ENCODE assay signal across 20 mouse cellular contexts in the genomic region with DNA sequence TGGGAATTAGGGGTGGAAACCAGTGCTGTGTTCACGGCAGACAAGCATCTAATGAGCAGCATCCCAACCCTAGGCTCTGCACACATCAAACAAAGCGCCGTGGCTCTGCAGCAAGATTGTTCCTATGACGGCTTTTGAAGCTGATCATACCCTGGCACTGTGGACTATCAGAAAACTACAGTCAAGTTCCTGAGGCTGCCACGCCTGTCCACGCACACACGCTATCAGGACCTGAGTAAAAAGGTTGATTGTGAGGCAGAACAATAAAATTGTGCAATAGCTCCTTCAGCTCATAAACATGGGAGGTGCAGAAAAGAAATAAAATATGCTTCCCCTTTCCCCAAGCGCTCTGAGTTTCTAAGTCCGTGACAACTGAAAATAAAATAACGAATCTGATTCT. TPM values are rescaled to one million over a fixed set of nuclear protein-coding genes. Genes with fewer than 3 reads are reported as not detected.
DNase-seq lines count a peak whose midpoint lies in the region; ATAC-seq and TF ChIP-seq lines count a peak whose summit lies in the region.
"Had no signal": no experiment of that assay in that cellular context is flagged by ENCODE, and none has a peak within 500 bp of the region (broad histone marks: within the 10 kb centered on the region; RNA-seq: fewer than 3 reads in every experiment).

No protein-coding gene starts in this region.

- WGBS in liver, embryonic 13.5 days (ENCODE audit: insufficient replicate concordance) = 38% methylated on average over 10 of the region's 10 CpGs
- WGBS in forebrain, embryonic 16.5 days = 83% methylated on average over 10 of the region's 10 CpGs

- no peak overlapping the region for H3K4me3 ChIP-seq in C2C12 (ENCODE audit: insufficient read depth, poor library complexity, severe bottlenecking)
- H3K4me3 ChIP-seq in liver, embryonic 13.5 days (replicated peaks) = no peak overlapping the region
- no peak overlapping the region for H3K4me3 ChIP-seq in forebrain, embryonic 16.5 days (replicated peaks; ENCODE audit: low read length)
- H3K4me3 ChIP-seq: forebrain, embryonic 12.5 days; heart, embryonic 12.5 days had no signal

- H3K4me1 ChIP-seq in liver, embryonic 13.5 days (replicated peaks) = peaks cover 57% of the 10 kb centered on the region
- H3K4me1 ChIP-seq in forebrain, embryonic 16.5 days (replicated peaks; ENCODE audit: control insufficient read depth, insufficient read depth, low read length) = no peaks in the 10 kb centered on the region

- TF ChIP-seq CTCF in C2C12 (IDR thresholded peaks at IDR 0.05; ENCODE audit: control insufficient read depth, insufficient read depth, insufficient read length) = no peak

- no peaks in the 10 kb centered on the region for H3K27me3 ChIP-seq in C2C12 (ENCODE audit: control insufficient read depth, insufficient read depth, insufficient read length)
- no peaks in the 10 kb centered on the region for H3K27me3 ChIP-seq in liver, embryonic 13.5 days
- H3K27me3 ChIP-seq in forebrain, embryonic 16.5 days (replicated peaks; ENCODE audit: control insufficient read depth, insufficient read depth, low read length) = no peaks in the 10 kb centered on the region
- H3K27me3 ChIP-seq: forebrain, embryonic 12.5 days; heart, embryonic 12.5 days had no signal

- H3K9ac ChIP-seq in liver, embryonic 13.5 days = no peak overlapping the region
- no peak overlapping the region for H3K9ac ChIP-seq in forebrain, embryonic 16.5 days (replicated peaks; ENCODE audit: low read depth, low read length)
- H3K9ac ChIP-seq: forebrain, embryonic 12.5 days; heart, embryonic 12.5 days had no signal

- no peak for DNase-seq in liver, embryonic 13.5 days
- DNase-seq in gastrocnemius, postnatal 14 days = no peak
- DNase-seq: adrenal gland, postnatal 36 days; B cell, adult 2 months; cerebellum, adult 9-11 months; heart, postnatal 36 days; kidney, postnatal 10 days; layer of hippocampus, adult 9-11 months; thymus, adult 18-20 months had no signal

- no peak overlapping the region for H3K27ac ChIP-seq in liver, embryonic 13.5 days
- no peak overlapping the region for H3K27ac ChIP-seq in forebrain, embryonic 16.5 days (ENCODE audit: low read length)
- H3K27ac ChIP-seq: forebrain, embryonic 12.5 days had no signal

- H3ac ChIP-seq in C2C12 (ENCODE audit: control insufficient read depth, insufficient read length, low read depth) = no peak overlapping the region

- ATAC-seq in common myeloid progenitor, adult 5-6 weeks (replicated peaks; ENCODE audit: low read depth, poor library complexity, severe bottlenecking) = peak; percentile 17; the same call in 1 of the 2 replicates
- ATAC-seq in liver, embryonic 13.5 days (ENCODE audit: low read depth) = peak; percentile 54
- ATAC-seq in megakaryocyte-erythroid progenitor cell, adult 5-6 weeks (replicated peaks; ENCODE audit: low FRiP score, low TSS enrichment, poor library complexity, severe bottlenecking) = peak; percentile 72
- no peak for ATAC-seq in forebrain, embryonic 16.5 days
- no peak for ATAC-seq in frontal cortex, adult (ENCODE audit: low TSS enrichment)
- ATAC-seq: inflammation-experienced regulatory T-cells, adult 6 months; lung, postnatal 0 days had no signal

- no peak overlapping the region; the same call in 1 of the 2 replicates for H3K4me2 ChIP-seq in liver, embryonic 13.5 days
- H3K4me2 ChIP-seq in forebrain, embryonic 16.5 days (ENCODE audit: low read length) = no peak overlapping the region
- H3K4me2 ChIP-seq: forebrain, embryonic 12.5 days; heart, embryonic 12.5 days; midbrain, embryonic 11.5 days had no signal

- H3K79me2 ChIP-seq in C2C12 (ENCODE audit: control insufficient read depth, insufficient read depth) = peaks cover 17% of the 10 kb centered on the region

- intact Hi-C loops in gastrocnemius, postnatal 14 days (cut with DNase I; ENCODE audit: low total_unique reads) = no loop called here

- H3K36me3 ChIP-seq in C2C12 (ENCODE audit: control insufficient read depth, insufficient read depth) = no peaks in the 10 kb centered on the region
- H3K36me3 ChIP-seq in liver, embryonic 13.5 days = peaks cover 2% of the 10 kb centered on the region; the same call in 1 of the 2 replicates
- H3K36me3 ChIP-seq in forebrain, embryonic 16.5 days (ENCODE audit: control insufficient read depth, insufficient read depth) = no peaks in the 10 kb centered on the region
- H3K36me3 ChIP-seq: forebrain, embryonic 12.5 days; heart, embryonic 12.5 days had no signal

- no peaks in the 10 kb centered on the region for H3K9me3 ChIP-seq in liver, embryonic 13.5 days (replicated peaks)
- H3K9me3 ChIP-seq in forebrain, embryonic 16.5 days (ENCODE audit: control insufficient read depth, low read length) = no peaks in the 10 kb centered on the region
- H3K9me3 ChIP-seq: forebrain, embryonic 12.5 days; heart, embryonic 12.5 days had no signal

- peaks cover 3% of the 10 kb centered on the region for H3K79me3 ChIP-seq in C2C12 (ENCODE audit: low read depth)

TF ChIP-seq in C2C12, 6 proteins besides CTCF, POLR2A, EP300 and RAD21:
- TF ChIP-seq CEBPB (IDR thresholded peaks at IDR 0.05; ENCODE audit: low read depth) = peak; percentile 9
- no peak for TF ChIP-seq MAX (IDR thresholded peaks at IDR 0.05)
TF ChIP-seq in C2C12: peak in this region for 1.

RNA-seq across cellular contexts. Expression of a gene that starts 6.4 kb away (rescaled TPM):
- polyA plus RNA-seq in C2C12 (2012; fragmentation: generic; extraction: Trizol) = 25.2 TPM
- total RNA-seq in common myeloid progenitor, adult 5-6 weeks (2017) = 6.9 and 8.3 TPM in 2 replicates
- polyA plus RNA-seq in liver, embryonic 13.5 days (2015; fragmentation: Nextera tagmentation; extraction: Ambion mirVana) = 11.9 and 12.0 TPM in 2 replicates
- 5.5 and 6.2 TPM in 2 replicates for total RNA-seq in megakaryocyte-erythroid progenitor cell, adult 5-6 weeks (2014; fragmentation: Nextera tagmentation)
- total RNA-seq in megakaryocyte-erythroid progenitor cell, adult 5-6 weeks (2017) = 4.6 and 5.3 TPM in 2 replicates
- polyA plus RNA-seq in forebrain, embryonic 16.5 days (2015; fragmentation: Nextera tagmentation; extraction: Ambion mirVana) = 23.9 and 25.5 TPM in 2 replicates
- total RNA-seq in gastrocnemius, postnatal 14 days (2021) = 10 to 100 TPM; 47.8 to 62.8 TPM

RNA-seq across cellular contexts. Expression of a gene that starts 15.0 kb away (rescaled TPM):
- polyA plus RNA-seq in C2C12 (2012; fragmentation: generic; extraction: Trizol) = 45.0 TPM
- total RNA-seq in common myeloid progenitor, adult 5-6 weeks (2017) = 104 and 124 TPM in 2 replicates
- polyA plus RNA-seq in liver, embryonic 13.5 days (2015; fragmentation: Nextera tagmentation; extraction: Ambion mirVana) = 40.8 and 50.9 TPM in 2 replicates
- total RNA-seq in megakaryocyte-erythroid progenitor cell, adult 5-6 weeks (2014; fragmentation: Nextera tagmentation) = 92.6 and 106 TPM in 2 replicates
- 156 and 197 TPM in 2 replicates for total RNA-seq in megakaryocyte-erythroid progenitor cell, adult 5-6 weeks (2017)
- 123 and 124 TPM in 2 replicates for polyA plus RNA-seq in forebrain, embryonic 16.5 days (2015; fragmentation: Nextera tagmentation; extraction: Ambion mirVana)
- total RNA-seq in gastrocnemius, postnatal 14 days (2021) = 10 to 100 TPM; 14.0 to 15.4 TPM

RNA-seq across cellular contexts. Expression of a gene that starts 30.1 kb away (rescaled TPM):
- 9.6 TPM for polyA plus RNA-seq in C2C12 (2012; fragmentation: generic; extraction: Trizol)
- not detected in 2 replicates for total RNA-seq in common myeloid progenitor, adult 5-6 weeks (2017)
- polyA plus RNA-seq in liver, embryonic 13.5 days (2015; fragmentation: Nextera tagmentation; extraction: Ambion mirVana) = 15.9 and 21.7 TPM in 2 replicates
- total RNA-seq in megakaryocyte-erythroid progenitor cell, adult 5-6 weeks (2014; fragmentation: Nextera tagmentation) = 6.3 and 10.4 TPM in 2 replicates
- 1.0 and 4.5 TPM in 2 replicates for total RNA-seq in megakaryocyte-erythroid progenitor cell, adult 5-6 weeks (2017)
- polyA plus RNA-seq in forebrain, embryonic 16.5 days (2015; fragmentation: Nextera tagmentation; extraction: Ambion mirVana) = 40.9 and 69.2 TPM in 2 replicates
- 1 to 10 TPM; 2.2 to 5.1 TPM for total RNA-seq in gastrocnemius, postnatal 14 days (2021)
- total RNA-seq: neutrophil, adult 5-6 weeks had no signal
- polyA plus RNA-seq: inflammation-experienced regulatory T-cells, adult 6 months had no signal

RNA-seq across cellular contexts. Expression of a gene that starts 34.9 kb away (rescaled TPM):
- not detected for polyA plus RNA-seq in C2C12 (2012; fragmentation: generic; extraction: Trizol)
- 0.23 and 0.82 TPM in 2 replicates for total RNA-seq in common myeloid progenitor, adult 5-6 weeks (2017)
- 0.30 and 0.48 TPM in 2 replicates for polyA plus RNA-seq in liver, embryonic 13.5 days (2015; fragmentation: Nextera tagmentation; extraction: Ambion mirVana)
- 1.4 TPM in 1 of 2 replicates, not detected in the other for total RNA-seq in megakaryocyte-erythroid progenitor cell, adult 5-6 weeks (2014; fragmentation: Nextera tagmentation)
- not detected in 2 replicates for total RNA-seq in megakaryocyte-erythroid progenitor cell, adult 5-6 weeks (2017)
- polyA plus RNA-seq in forebrain, embryonic 16.5 days (2015; fragmentation: Nextera tagmentation; extraction: Ambion mirVana) = 5.9 and 9.5 TPM in 2 replicates
- total RNA-seq in gastrocnemius, postnatal 14 days (2021) = 1 to 10 TPM in 1 of 2 experiments, under 1 TPM in 1; 0.47 to 1.5 TPM

RNA-seq across cellular contexts. Expression of a gene that starts 38.8 kb away (rescaled TPM):
- 0.05 TPM for polyA plus RNA-seq in C2C12 (2012; fragmentation: generic; extraction: Trizol)
- total RNA-seq in common myeloid progenitor, adult 5-6 weeks (2017) = 3.9 and 5.7 TPM in 2 replicates
- 72.7 and 75.6 TPM in 2 replicates for polyA plus RNA-seq in liver, embryonic 13.5 days (2015; fragmentation: Nextera tagmentation; extraction: Ambion mirVana)
- total RNA-seq in megakaryocyte-erythroid progenitor cell, adult 5-6 weeks (2014; fragmentation: Nextera tagmentation) = 14.1 and 22.5 TPM in 2 replicates
- total RNA-seq in megakaryocyte-erythroid progenitor cell, adult 5-6 weeks (2017) = 6.6 and 13.9 TPM in 2 replicates
- polyA plus RNA-seq in forebrain, embryonic 16.5 days (2015; fragmentation: Nextera tagmentation; extraction: Ambion mirVana) = not detected in 2 replicates
- total RNA-seq in gastrocnemius, postnatal 14 days (2021) = not detected
- total RNA-seq: heart, postnatal 36 days; neutrophil, adult 5-6 weeks had no signal
- polyA plus RNA-seq: inflammation-experienced regulatory T-cells, adult 6 months had no signal

Comparison
In these comparisons a context has a peak if more than half of its experiments do, and no peak if none do; other contexts are left out.
1. ATAC-seq: peak in common myeloid progenitor, adult 5-6 weeks (single experiment), liver, embryonic 13.5 days (single experiment) and megakaryocyte-erythroid progenitor cell, adult 5-6 weeks (single experiment); none in forebrain, embryonic 16.5 days (single experiment) and frontal cortex, adult (single experiment).